Mouse (Mus musculus) neural tube, embryonic 13.5 days (tissue): ENCODE measurements around the gene Snd1. TPM values are rescaled to one million over a fixed set of nuclear protein-coding genes. Genes with fewer than 3 reads are reported as not detected.

Source experiments
- ATAC-seq: fragments of 200-750 bp; cut with Nextera tagmentation; 2 replicates; pipeline ENCODE4 v1.8.0; 2017; ENCODE audit warnings: low read depth, mild to moderate bottlenecking, moderate TSS enrichment, moderate library complexity
- H3K27ac ChIP-seq: fragments of 300-500 bp; sonication (generic); replicated peaks from 2 replicates; pipeline ENCODE4 v1.5.1; 2015; ENCODE audit warnings: moderate library complexity, mild to moderate bottlenecking, inconsistent platforms
- H3K27me3 ChIP-seq: fragments of 300-500 bp; sonication (generic); 2 replicates; pipeline ENCODE4 v1.6.1; 2015; ENCODE audit warnings: mild to moderate bottlenecking, inconsistent platforms
- H3K36me3 ChIP-seq: fragments of 300-500 bp; sonication (generic); 2 replicates; pipeline ENCODE4 v1.6.1; 2015; ENCODE audit warnings: mild to moderate bottlenecking, inconsistent platforms
- H3K4me1 ChIP-seq: fragments of 300-500 bp; sonication (generic); replicated peaks from 2 replicates; pipeline ENCODE4 v1.6.1; 2015; ENCODE audit warnings: inconsistent platforms
- H3K4me2 ChIP-seq: fragments of 300-500 bp; sonication (generic); 2 replicates; pipeline ENCODE4 v1.6.1; 2015; ENCODE audit warnings: inconsistent platforms, mild to moderate bottlenecking, moderate library complexity
- H3K4me3 ChIP-seq: fragments of 300-500 bp; sonication (generic); 2 replicates; pipeline ENCODE4 v1.5.1; 2015; ENCODE audit warnings: mild to moderate bottlenecking, inconsistent platforms
- H3K9ac ChIP-seq: fragments of 300-500 bp; sonication (generic); 2 replicates; pipeline ENCODE4 v1.6.1; 2015; ENCODE audit warnings: moderate library complexity, mild to moderate bottlenecking, inconsistent platforms
- H3K9me3 ChIP-seq: fragments of 300-500 bp; sonication (generic); 2 replicates; pipeline ENCODE4 v1.6.1; 2016; ENCODE audit warnings: inconsistent platforms
- WGBS: fragments of 180-500 bp; shearing (Covaris S2); methylation state at CpG from one replicate; pipeline ENCODE4 v1.1.7; 2015; 5-methylcytosine and 5-hydroxymethylcytosine counted together
- polyA plus RNA-seq: library from polyadenylated mRNA; unstranded; fragments of >200 nt; fragmentation: Nextera tagmentation; extraction: Ambion mirVana; gene quantifications from 2 replicates; pipeline ENCODE4 v1.2.1, GENCODE M21; 2015

The Snd1 gene
- polyA plus RNA-seq, 1 experiment from 2014 or later, result 77.5 TPM

DNA sequence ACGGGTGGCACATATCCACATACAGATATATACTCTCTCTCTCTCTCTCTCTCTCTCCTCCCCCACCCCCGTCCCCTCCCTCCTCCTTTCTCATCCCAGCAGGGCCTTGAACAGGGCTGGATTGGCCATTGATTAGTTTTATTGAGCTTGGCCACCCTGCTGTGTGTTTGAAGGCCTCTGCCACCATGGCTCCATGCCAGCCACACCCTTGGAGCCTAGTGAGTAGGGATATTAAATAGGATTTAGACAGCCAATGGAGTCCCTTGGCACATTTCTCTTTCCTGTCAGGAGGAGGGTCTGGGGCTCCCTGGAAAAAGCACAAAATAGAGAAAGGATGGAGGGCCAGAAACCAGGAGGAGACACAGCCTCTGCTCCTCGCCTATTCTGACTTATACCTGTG lies 401.6 kb downstream of the Snd1 start:
- Histone ChIP-seq H3K9me3 (no peaks in the 10 kb centered on the region), H3K27me3 (no peaks in the 10 kb centered on the region), H3K4me2 (no peak overlapping the region), H3K4me1 (peaks cover 77% of the 10 kb centered on the region), H3K36me3 (no peaks in the 10 kb centered on the region), H3K9ac (no peak overlapping the region), H3K4me3 (no peak overlapping the region), H3K27ac (peak overlapping the region; percentile 49)
- ATAC-seq, result peak; percentile 33; the same call in 1 of the 2 replicates
- WGBS, result 22% methylated on average over 3 of the region's 3 CpGs

DNA sequence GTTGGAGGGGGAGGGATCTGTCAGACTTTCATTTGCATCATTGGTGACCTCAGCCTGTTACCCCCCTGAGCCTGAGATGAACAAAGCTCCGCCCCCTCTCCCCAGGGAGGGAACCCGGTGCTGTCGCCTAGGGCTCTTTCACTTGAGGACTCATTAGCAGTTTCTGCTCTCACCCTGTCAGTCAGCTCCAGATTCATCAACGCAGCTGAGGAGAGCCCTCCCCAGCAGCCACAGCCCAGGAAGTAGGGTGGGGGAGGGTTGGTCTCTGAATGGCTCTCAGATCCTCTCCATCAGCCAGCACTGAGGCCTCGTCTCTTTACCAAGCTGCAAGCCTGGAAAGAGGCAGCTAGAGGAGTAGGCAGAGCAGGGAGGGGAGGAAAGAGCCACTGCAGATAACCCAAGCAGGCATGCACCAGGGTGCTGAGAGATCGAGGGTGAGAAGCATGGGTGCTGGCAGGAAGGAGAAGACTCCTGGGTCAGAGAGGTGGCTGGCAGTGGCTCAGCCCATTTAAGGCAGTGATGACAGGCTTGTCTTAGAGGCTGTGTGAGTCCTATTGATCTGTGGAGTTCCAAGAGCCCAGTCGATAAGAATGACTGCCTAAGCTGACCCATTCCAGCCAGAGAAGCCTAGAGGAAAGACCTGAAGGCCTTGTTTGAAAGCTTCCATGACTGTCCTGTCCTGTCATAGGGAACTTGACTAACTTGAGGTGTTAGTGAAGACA lies 403.2 kb downstream of the Snd1 start:
- 21% methylated on average over 7 of the region's 7 CpGs for WGBS
- Histone ChIP-seq H3K9me3 (no peaks in the 10 kb centered on the region), H3K4me1 (peaks cover 83% of the 10 kb centered on the region), H3K27ac (peak overlapping the region; percentile 0; the same call in 1 of the 2 replicates), H3K36me3 (no peaks in the 10 kb centered on the region), H3K27me3 (no peaks in the 10 kb centered on the region), H3K4me2 (no peak overlapping the region), H3K9ac (no peak overlapping the region), H3K4me3 (no peak overlapping the region)
- peak; percentile 54 for ATAC-seq

DNA sequence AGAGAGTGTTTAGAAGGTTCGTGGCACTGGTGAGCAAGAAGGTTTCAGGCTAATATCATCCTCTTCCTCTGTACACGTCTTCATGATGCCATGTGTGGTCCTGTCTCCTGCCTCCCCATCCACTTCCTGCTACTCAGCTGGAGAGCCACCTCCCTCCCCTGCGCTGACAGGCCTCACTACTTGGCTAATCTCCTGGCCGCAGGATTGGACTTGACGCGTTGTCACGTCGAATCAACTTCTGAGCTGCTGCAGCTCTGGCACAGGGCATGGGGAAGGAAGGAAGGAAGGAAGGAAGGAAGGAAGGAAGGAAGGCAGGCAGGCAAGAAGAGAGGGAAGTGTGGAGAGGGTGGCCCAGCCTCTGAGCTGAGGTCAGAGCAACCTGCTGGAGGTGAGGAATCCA lies 404.4 kb downstream of the Snd1 start:
- no peak overlapping the region for H3K27ac ChIP-seq
- no peaks in the 10 kb centered on the region for H3K27me3 ChIP-seq
- no peaks in the 10 kb centered on the region for H3K9me3 ChIP-seq
- 82% methylated on average over 8 of the region's 8 CpGs for WGBS
- H3K36me3 ChIP-seq, result peaks cover 4% of the 10 kb centered on the region; the same call in 1 of the 2 replicates
- peaks cover 81% of the 10 kb centered on the region for H3K4me1 ChIP-seq
- no peak overlapping the region for H3K9ac ChIP-seq
- H3K4me2 ChIP-seq, result no peak overlapping the region
- no peak for ATAC-seq
- H3K4me3 ChIP-seq, result no peak overlapping the region

DNA sequence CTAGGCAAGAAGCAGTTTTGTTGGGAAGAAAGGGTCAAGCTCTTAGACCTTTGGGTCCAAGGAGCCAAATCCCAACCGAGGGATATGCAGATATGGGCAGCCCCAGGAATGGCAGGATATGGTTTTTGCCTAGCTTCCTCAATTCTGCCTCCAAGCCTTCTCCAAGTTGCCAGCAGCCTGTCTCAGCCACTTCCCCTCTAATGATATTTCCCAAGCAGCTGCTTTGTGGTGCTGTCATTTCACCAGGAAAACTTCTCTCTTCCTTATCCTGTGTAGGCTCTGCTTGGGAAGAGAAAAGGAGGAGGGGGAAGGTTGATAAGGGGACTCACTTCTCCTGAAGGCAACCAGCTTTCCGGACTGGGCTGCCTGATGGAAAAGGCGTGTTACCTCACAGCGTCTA lies 406.0 kb downstream of the Snd1 start:
- no peak for ATAC-seq
- peaks cover 16% of the 10 kb centered on the region for H3K36me3 ChIP-seq
- no peaks in the 10 kb centered on the region for H3K27me3 ChIP-seq
- H3K9ac ChIP-seq, result no peak overlapping the region
- no peak overlapping the region for H3K27ac ChIP-seq
- H3K4me3 ChIP-seq, result no peak overlapping the region
- peaks cover 65% of the 10 kb centered on the region for H3K4me1 ChIP-seq
- no peak overlapping the region for H3K4me2 ChIP-seq
- WGBS, result 93% methylated on average over 4 of the region's 4 CpGs
- H3K9me3 ChIP-seq, result no peaks in the 10 kb centered on the region

DNA sequence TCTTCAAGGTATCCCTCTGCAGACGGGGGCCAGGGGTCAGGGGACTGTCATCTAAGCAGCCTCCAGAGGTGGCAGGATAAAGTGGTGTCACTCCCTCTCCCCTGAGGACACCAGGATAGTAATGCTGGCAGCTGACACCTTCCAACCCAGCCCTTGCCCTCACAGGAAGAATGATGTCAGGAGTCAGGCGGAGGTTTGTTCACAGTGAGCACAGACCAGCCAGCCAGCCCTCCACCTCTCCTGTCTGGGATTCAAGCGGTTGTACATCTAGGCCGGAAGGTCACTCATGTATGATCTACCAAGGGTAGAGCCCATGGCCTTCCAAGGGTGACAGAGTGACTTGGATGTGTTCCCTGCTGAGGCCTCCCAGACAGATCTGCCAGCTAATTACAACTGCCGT lies 408.6 kb downstream of the Snd1 start:
- 64% methylated on average over 5 of the region's 5 CpGs for WGBS
- no peak overlapping the region for H3K27ac ChIP-seq
- H3K27me3 ChIP-seq, result no peaks in the 10 kb centered on the region
- H3K4me2 ChIP-seq, result no peak overlapping the region
- ATAC-seq, result no peak
- no peak overlapping the region for H3K4me3 ChIP-seq
- H3K9ac ChIP-seq, result no peak overlapping the region
- H3K36me3 ChIP-seq, result peaks cover 32% of the 10 kb centered on the region
- H3K9me3 ChIP-seq, result no peaks in the 10 kb centered on the region
- peaks cover 42% of the 10 kb centered on the region for H3K4me1 ChIP-seq

DNA sequence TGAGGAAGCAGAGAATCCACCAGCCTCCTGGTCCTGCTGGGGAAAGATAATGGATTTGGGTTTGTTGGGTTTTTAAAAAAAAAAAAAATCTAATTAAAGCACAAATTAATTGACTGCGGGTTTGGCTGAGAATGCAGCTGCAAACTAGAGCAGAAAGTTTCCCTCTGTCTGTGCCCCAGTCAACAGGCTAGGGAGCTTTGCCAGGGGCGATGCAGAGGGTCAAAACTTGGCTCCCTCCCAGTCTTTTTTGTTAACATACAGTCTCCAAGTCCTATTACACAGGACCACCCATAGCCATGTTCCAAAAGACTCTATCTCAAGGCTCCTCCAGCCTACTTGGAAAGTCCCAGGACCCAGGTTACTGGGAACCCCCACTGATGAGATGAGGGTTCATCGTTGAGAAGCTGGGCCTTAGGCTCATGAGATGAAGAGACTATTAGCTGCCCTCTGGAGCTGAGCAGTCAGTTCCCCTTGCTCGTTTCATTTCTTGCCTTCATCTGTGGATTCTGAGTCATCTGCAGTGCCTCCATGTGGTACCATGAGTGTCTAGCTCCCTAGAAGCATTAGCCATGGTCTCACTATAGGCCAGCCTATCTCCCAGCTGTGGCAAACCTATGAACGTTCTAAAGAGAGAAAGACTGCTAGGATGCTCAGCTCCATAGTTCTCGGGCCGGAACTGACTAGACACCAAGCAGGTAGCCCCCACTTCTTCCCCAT lies 411.9 kb downstream of the Snd1 start:
- H3K36me3 ChIP-seq, result peaks cover 37% of the 10 kb centered on the region
- H3K4me1 ChIP-seq, result peaks cover 45% of the 10 kb centered on the region
- no peaks in the 10 kb centered on the region for H3K27me3 ChIP-seq
- no peak overlapping the region for H3K27ac ChIP-seq
- no peak overlapping the region for H3K4me3 ChIP-seq
- no peaks in the 10 kb centered on the region for H3K9me3 ChIP-seq
- no peak overlapping the region for H3K4me2 ChIP-seq
- 87% methylated on average over 7 of the region's 7 CpGs for whole genome bisulfite sequencing
- no peak overlapping the region for H3K9ac ChIP-seq
- no peak for ATAC-seq

DNA sequence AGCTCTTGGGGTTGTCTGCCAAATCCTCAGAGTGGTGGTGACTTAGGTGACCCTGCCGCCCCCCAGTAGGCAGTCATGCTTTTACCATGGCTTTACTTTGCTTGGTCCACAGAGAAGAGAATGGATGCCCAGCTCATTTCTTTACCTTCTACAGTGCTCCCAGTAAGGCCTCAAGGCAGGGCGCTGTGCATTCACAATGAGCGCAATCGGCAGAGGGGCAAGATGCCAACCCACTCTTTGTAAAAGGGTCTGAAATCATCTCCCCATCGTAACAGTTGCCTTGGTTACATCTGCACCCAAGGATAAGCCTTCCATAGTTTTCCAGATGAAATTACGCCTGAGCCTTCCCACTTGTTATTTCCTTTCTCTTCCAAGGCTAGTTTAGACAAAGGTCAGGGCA lies 415.5 kb downstream of the Snd1 start:
- peak; percentile 41; the same call in 1 of the 2 replicates for ATAC-seq
- Histone ChIP-seq H3K9ac (peak overlapping the region; percentile 17; the same call in 1 of the 2 replicates), H3K36me3 (peaks cover 25% of the 10 kb centered on the region), H3K27ac (peak overlapping the region; percentile 54), H3K9me3 (no peaks in the 10 kb centered on the region), H3K27me3 (0 out of 2 replicates have a peak, but pooled peaks cover 3% of the 10 kb centered on the region), H3K4me2 (no peak overlapping the region), H3K4me1 (peaks cover 46% of the 10 kb centered on the region), H3K4me3 (no peak overlapping the region)
- WGBS, result 54% methylated on average over 6 of the region's 6 CpGs

DNA sequence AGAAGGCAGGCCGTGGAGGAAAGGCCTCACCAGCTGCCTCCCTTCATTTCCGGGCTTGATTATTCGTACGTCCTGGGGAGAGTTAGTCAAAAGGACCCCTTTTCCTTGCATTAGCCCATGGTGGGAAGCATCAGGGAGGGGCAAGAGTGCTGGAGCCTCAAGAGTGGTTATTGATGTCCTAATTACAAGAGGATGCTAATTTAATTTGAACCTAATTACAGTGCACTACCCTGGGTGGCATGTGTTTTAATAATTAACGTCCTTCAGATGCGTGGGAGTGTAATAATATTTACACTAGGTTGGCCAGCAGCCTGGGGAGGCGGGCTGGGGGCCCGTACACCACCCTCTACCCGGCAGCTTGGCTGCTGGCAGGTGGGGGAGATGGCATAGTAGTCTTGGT lies 416.5 kb downstream of the Snd1 start:
- Histone ChIP-seq H3K9me3 (no peaks in the 10 kb centered on the region), H3K4me1 (peaks cover 53% of the 10 kb centered on the region), H3K27ac (peak overlapping the region; percentile 54; the same call in 1 of the 2 replicates), H3K36me3 (peaks cover 15% of the 10 kb centered on the region), H3K4me3 (no peak overlapping the region), H3K4me2 (no peak overlapping the region), H3K27me3 (0 out of 2 replicates have a peak, but pooled peaks cover 3% of the 10 kb centered on the region), H3K9ac (no peak overlapping the region)
- WGBS, result 24% methylated on average over 9 of the region's 9 CpGs
- peak; percentile 57 for ATAC-seq

DNA sequence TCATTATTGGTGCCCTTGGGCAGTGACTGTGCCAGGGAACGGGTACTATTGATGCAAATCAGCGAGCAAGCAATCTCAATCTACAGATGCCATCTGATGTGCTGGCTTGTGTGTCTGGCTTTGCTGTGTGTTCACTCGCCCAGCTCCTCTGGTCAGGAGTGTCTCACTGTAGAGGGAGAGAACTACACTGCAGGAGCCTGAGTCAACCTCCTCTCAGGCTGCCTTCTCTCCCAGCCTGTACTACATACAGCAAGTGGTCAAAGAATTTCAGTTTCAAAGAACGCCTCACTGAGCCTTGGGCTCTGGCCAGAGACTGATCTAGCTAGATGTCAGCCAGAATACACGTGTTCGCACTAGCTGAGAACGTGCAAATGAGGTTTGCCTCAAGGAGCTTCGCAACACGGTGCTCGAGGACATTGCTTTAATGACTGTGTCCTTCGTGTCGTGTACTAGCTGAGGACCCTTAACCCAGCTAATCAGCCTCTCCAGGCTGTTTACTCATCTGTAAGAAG lies 420.1 kb downstream of the Snd1 start:
- no peak overlapping the region for H3K9ac ChIP-seq
- H3K36me3 ChIP-seq, result no peaks in the 10 kb centered on the region
- no peak overlapping the region for H3K4me3 ChIP-seq
- H3K27me3 ChIP-seq, result 0 out of 2 replicates have a peak, but pooled peaks cover 3% of the 10 kb centered on the region
- 52% methylated on average over 12 of the region's 12 CpGs for WGBS
- no peak for ATAC-seq
- peaks cover 69% of the 10 kb centered on the region for H3K4me1 ChIP-seq
- no peak overlapping the region for H3K27ac ChIP-seq
- no peaks in the 10 kb centered on the region for H3K9me3 ChIP-seq
- no peak overlapping the region for H3K4me2 ChIP-seq

DNA sequence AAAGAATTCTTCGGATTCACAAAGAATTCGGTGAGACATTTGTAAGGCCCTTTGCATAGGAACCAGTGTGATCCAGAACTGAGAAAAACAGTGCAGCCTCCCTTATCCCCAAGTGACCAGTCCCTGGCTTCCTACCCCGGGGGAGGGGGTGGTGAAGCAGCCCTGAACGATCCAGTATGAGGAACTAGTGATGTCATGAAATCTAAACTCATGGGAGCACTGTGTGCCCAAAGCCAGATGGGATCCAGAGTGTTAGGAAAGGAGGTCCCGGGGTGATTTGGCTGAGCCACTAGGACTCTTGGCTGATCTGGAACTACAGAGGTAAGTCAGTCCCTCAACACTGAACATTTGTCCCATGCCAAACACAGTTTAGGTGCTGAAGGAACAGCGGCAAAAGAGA lies 420.8 kb downstream of the Snd1 start:
- 69% methylated on average over 6 of the region's 6 CpGs for WGBS
- H3K9me3 ChIP-seq, result no peaks in the 10 kb centered on the region
- H3K4me3 ChIP-seq, result no peak overlapping the region
- peaks cover 62% of the 10 kb centered on the region for H3K4me1 ChIP-seq
- H3K9ac ChIP-seq, result no peak overlapping the region
- no peaks in the 10 kb centered on the region for H3K36me3 ChIP-seq
- 0 out of 2 replicates have a peak, but pooled peaks cover 3% of the 10 kb centered on the region for H3K27me3 ChIP-seq
- no peak overlapping the region for H3K4me2 ChIP-seq
- no peak for ATAC-seq
- H3K27ac ChIP-seq, result no peak overlapping the region

DNA sequence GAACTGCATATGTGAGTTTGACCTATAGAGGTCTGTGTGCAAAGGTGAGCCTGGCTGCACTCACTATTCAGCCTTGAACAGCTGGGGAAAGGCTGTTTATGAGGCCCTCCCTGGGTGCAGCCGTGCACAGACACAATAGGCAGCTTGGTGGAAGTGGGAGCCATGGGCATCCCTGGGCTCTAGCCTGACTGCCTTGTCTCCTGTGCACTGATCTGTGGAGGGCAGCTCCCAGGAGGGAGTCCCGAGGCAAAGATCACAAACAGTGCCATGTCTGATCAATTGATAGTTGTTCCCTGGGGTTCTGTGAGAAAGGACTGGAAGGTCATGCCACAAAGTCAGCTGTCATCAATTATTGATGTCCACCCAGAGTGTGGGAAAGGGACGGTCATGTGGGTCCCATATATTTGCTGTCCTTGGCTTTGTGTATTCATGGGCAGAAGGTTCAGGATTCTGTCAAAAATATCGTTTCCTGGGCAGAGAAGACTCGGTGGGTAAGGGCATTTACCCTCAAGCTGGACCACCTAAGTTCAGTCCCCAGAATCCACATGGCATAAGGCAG lies 421.9 kb downstream of the Snd1 start:
- Histone ChIP-seq H3K4me3 (no peak overlapping the region), H3K9ac (no peak overlapping the region), H3K9me3 (no peaks in the 10 kb centered on the region), H3K36me3 (no peaks in the 10 kb centered on the region), H3K4me1 (peaks cover 51% of the 10 kb centered on the region), H3K27me3 (0 out of 2 replicates have a peak, but pooled peaks cover 3% of the 10 kb centered on the region), H3K4me2 (no peak overlapping the region), H3K27ac (0 out of 2 replicates have a peak overlapping the region, but pooled peaks have one; percentile 2)
- WGBS, result 15% methylated on average over 5 of the region's 5 CpGs
- ATAC-seq, result peak; percentile 43; the same call in 1 of the 2 replicates
